Mouse (Mus musculus): ENCODE results near the gene Clba1. TPM values are rescaled to one million over a fixed set of nuclear protein-coding genes. Genes with fewer than 3 reads are reported as not detected.

Gene Clba1
- polyA plus RNA-seq, 1 experiment from 2014 or later, result 7.0 TPM

GRCm38 (mm10) chr12:112864804-112865203 is 56.1 kb downstream of the Clba1 start:
- Histone ChIP-seq H3K27ac (replicated peaks; ENCODE audit: low read depth, low read length) (no peak overlapping the region), H3K27me3 (ENCODE audit: control insufficient read depth, insufficient read depth, low read length) (no peaks in the 10 kb centered on the region), H3K9me3 (ENCODE audit: control insufficient read depth, low read length) (no peaks in the 10 kb centered on the region), H3K4me2 (ENCODE audit: low read depth, severe bottlenecking) (no peak overlapping the region), H3K36me3 (ENCODE audit: control insufficient read depth, insufficient read depth, low read length) (no peaks in the 10 kb centered on the region), H3K9ac (ENCODE audit: low read length) (no peak overlapping the region), H3K4me3 (ENCODE audit: low read depth, low read length) (no peak overlapping the region), H3K4me1 (ENCODE audit: control insufficient read depth, insufficient read depth, low read length) (0 out of 2 replicates have a peak, but pooled peaks cover 3% of the 10 kb centered on the region)
- ATAC-seq (ENCODE audit: insufficient number of reproducible peaks, low FRiP score, low TSS enrichment, low read depth) (no peak), DNase-seq (ENCODE audit: low spot score) (no peak)
- WGBS, result 89% methylated on average over 7 of the region's 7 CpGs

Other genes with a start within 250 kb of the Clba1 start
- 2.2 and 2.4 TPM in 2 replicates for gene Inf2, start 220.2 kb upstream of the Clba1 start, polyA plus RNA-seq (2014; fragmentation: Nextera tagmentation; extraction: Ambion mirVana)
- 4.4 and 5.1 TPM in 2 replicates for gene Adssl1, start 188.9 kb upstream of the Clba1 start, polyA plus RNA-seq (2014; fragmentation: Nextera tagmentation; extraction: Ambion mirVana)
- gene Siva1, start 164.3 kb upstream of the Clba1 start, polyA plus RNA-seq (2014; fragmentation: Nextera tagmentation; extraction: Ambion mirVana), result 294 TPM in 2 replicates
- 95.4 and 113 TPM in 2 replicates for gene Akt1, start 134.1 kb upstream of the Clba1 start, polyA plus RNA-seq (2014; fragmentation: Nextera tagmentation; extraction: Ambion mirVana)
- gene Zbtb42, start 130.1 kb upstream of the Clba1 start, polyA plus RNA-seq (2014; fragmentation: Nextera tagmentation; extraction: Ambion mirVana), result 0.82 and 1.6 TPM in 2 replicates
- gene Cep170b, start 88.5 kb upstream of the Clba1 start, polyA plus RNA-seq (2014; fragmentation: Nextera tagmentation; extraction: Ambion mirVana), result 9.5 and 9.6 TPM in 2 replicates
- gene Pld4, start 48.3 kb upstream of the Clba1 start, polyA plus RNA-seq (2014; fragmentation: Nextera tagmentation; extraction: Ambion mirVana), result 2.8 TPM in 2 replicates
- gene Ahnak2, start 6.3 kb upstream of the Clba1 start, polyA plus RNA-seq (2014; fragmentation: Nextera tagmentation; extraction: Ambion mirVana), result 0.17 and 0.40 TPM in 2 replicates
- 180 and 189 TPM in 2 replicates for gene Cdca4, start 20.5 kb downstream of the Clba1 start, polyA plus RNA-seq (2014; fragmentation: Nextera tagmentation; extraction: Ambion mirVana)
- gene Gpr132, start 59.3 kb downstream of the Clba1 start, polyA plus RNA-seq (2014; fragmentation: Nextera tagmentation; extraction: Ambion mirVana), result not detected in 2 replicates
- gene Jag2, start 120.8 kb downstream of the Clba1 start, polyA plus RNA-seq (2014; fragmentation: Nextera tagmentation; extraction: Ambion mirVana), result 4.0 and 4.7 TPM in 2 replicates
- 87.9 and 90.1 TPM in 2 replicates for gene Nudt14, start 133.2 kb downstream of the Clba1 start, polyA plus RNA-seq (2014; fragmentation: Nextera tagmentation; extraction: Ambion mirVana)
- 26.4 and 27.4 TPM in 2 replicates for gene Btbd6, start 167.5 kb downstream of the Clba1 start, polyA plus RNA-seq (2014; fragmentation: Nextera tagmentation; extraction: Ambion mirVana)
- 58.8 and 63.0 TPM in 2 replicates for gene Brf1, start 191.8 kb downstream of the Clba1 start, polyA plus RNA-seq (2014; fragmentation: Nextera tagmentation; extraction: Ambion mirVana)
- 11.7 and 13.5 TPM in 2 replicates for gene Pacs2, start 205.6 kb downstream of the Clba1 start, polyA plus RNA-seq (2014; fragmentation: Nextera tagmentation; extraction: Ambion mirVana)